ENCODE assay signal across 16 mouse cellular contexts in genomic region chr6:7732097-7732496, GRCm38 (mm10).
"Had no signal": no experiment of that assay in that cellular context is flagged by ENCODE, and none has a peak within 500 bp of the region (broad histone marks: within the 10 kb centered on the region; RNA-seq: fewer than 3 reads in every experiment).

No protein-coding gene starts in this region.

- H3K4me2 ChIP-seq: limb, embryonic 13.5 days; neural tube, embryonic 15.5 days had no signal

- H3K27me3 ChIP-seq: limb, embryonic 13.5 days; neural tube, embryonic 15.5 days had no signal

- H3K4me3 ChIP-seq: layer of hippocampus, adult 2 months; limb, embryonic 13.5 days; midbrain, embryonic 10.5 days; myocyte; neural tube, embryonic 15.5 days had no signal

- DNase-seq: kidney, adult 8-10 months; kidney, postnatal 36 days; left cerebral cortex, postnatal 4 days; lung, adult 18-20 months; midbrain, embryonic 14.5 days; right cerebral cortex, adult 18-20 months; right cerebral cortex, postnatal 25 days; thymus, adult 18-20 months; thymus, postnatal 14 days had no signal

- H3K9me3 ChIP-seq: neural tube, embryonic 15.5 days had no signal

- ATAC-seq: intestine, postnatal 0 days had no signal

- H3K4me1 ChIP-seq: midbrain, embryonic 10.5 days had no signal

- H3K27ac ChIP-seq: kidney, postnatal 0 days; layer of hippocampus, adult 2 months; limb, embryonic 13.5 days; midbrain, embryonic 10.5 days; neural tube, embryonic 15.5 days had no signal

- H3K9ac ChIP-seq: limb, embryonic 13.5 days; neural tube, embryonic 15.5 days had no signal

- H3K36me3 ChIP-seq: limb, embryonic 13.5 days; midbrain, embryonic 10.5 days; neural tube, embryonic 15.5 days had no signal
